Mouse (Mus musculus) lung, postnatal 36 days (tissue): ENCODE data around the gene Gm49325.

Source experiments
- DNase-seq: peaks from one replicate; pipeline ENCODE4 v3.0.0; 2022; ENCODE audit warnings: mixed read lengths

Gene Gm49325

DNA sequence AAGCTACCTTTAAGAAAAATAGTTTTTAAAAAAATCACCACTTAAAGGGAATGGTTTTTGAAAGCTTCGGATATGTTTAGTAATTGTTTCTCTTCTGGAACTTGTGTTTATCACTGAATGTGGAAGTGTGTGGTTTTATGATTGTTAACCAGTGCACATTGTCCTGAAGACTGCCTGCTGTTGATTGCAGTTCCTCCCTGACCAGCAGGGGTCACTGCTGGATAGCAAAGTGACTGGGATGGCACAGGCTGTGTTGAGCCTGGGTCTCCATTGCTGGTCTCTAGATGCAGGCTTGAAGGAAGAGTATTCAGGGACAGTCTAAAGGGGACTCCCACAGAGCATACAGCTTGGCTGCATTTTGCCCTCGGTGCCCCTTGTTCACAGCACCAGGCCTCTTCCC, 21.5 kb downstream of the Gm49325 start:
- peak; percentile 93 for DNase-seq

DNA sequence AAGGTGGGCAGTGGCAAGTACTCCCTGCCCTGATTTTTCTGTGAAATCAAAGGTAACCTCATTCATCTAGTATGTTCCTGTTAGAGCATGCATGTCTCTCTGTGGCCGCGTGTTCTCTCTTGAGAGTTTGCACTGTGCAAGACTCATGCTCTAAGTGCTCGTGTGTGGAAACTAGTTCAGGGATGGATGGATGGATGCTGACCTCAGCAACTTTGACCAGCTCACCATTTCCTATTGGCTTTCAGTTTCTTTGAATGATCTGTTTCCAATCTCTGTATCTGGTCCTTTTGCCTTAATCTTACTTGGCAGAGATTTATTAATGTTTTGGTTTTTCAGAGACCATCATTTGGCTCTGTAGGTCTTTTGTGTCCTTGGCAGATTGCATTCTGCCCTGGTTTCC, 23.2 kb downstream of the Gm49325 start:
- no peak for DNase-seq

DNA sequence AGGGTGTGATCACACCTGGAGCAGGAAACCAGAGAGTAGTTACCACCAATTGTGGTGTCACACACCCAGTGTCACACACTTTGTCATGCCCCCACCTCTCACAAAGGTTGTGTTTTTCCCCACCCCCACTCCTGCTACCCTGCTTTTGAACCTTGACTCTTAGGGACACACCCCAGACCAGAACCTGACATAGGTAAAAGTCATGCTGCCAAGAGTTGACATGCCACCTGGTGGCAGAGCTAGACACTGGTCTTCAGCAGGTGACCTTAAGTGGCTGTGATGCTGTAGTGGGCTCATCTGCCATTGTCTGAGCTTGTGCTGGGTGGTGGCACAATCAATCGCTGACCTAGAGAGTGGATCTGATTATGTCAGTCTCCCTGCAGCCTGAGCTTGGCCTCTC, 24.0 kb downstream of the Gm49325 start:
- DNase-seq = no peak

DNA sequence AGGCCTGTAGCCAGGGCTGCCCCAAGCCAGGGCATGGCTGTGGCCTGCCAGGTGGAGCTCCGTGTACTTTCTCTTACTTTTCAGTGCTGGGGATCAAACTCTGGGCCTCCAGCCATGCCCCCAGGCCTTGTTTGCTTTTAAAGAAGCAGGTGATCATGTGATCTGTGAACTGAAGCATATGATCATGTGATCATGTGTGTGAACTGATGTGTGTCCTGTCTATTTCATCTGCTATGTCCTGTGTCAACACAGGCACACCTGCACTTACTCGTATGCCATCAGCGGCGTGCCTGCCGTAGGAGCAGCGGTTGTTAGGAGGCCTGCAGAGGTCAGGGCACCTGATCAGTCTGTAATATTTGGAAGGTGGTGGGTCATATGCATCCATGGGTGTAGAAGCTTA, 28.0 kb downstream of the Gm49325 start:
- DNase-seq = no peak

DNA sequence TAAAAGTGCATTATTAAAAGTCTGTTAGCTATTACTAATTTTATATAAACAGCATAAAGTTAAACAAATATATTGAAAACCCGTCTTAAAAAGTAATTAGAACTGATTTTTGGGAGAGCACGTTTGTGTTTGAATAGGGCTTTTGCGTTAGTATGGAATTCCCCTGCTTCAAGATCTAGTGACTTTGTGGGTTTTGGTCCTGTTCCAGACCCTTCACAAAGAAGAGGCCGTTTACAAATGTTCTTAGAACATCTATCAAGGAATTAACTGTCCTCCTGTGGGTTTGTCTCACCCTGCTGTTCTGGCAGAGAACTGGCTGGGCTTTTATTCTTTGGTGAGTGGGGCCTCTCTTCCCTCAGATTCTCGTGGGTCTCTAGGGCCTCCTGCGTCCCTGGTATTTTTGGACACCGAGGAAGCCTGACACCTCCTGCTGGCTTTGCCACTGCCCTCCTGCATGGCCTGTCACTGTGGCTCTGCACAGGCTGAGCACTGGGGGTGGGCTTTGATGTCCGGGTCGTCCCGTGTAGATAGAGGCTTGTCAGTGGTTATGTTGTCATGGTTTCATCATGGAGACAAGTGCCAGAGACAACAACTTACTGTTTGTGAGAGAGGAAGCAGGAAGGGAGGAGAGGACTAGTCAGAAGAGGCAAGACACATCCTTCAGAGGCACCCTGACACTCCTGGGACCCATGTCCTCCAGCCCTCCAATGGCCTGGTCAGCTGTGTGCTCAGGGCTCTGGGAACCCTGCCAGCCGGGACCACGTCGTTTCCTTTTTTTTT, 28.6 kb downstream of the Gm49325 start:
- DNase-seq = no peak

DNA sequence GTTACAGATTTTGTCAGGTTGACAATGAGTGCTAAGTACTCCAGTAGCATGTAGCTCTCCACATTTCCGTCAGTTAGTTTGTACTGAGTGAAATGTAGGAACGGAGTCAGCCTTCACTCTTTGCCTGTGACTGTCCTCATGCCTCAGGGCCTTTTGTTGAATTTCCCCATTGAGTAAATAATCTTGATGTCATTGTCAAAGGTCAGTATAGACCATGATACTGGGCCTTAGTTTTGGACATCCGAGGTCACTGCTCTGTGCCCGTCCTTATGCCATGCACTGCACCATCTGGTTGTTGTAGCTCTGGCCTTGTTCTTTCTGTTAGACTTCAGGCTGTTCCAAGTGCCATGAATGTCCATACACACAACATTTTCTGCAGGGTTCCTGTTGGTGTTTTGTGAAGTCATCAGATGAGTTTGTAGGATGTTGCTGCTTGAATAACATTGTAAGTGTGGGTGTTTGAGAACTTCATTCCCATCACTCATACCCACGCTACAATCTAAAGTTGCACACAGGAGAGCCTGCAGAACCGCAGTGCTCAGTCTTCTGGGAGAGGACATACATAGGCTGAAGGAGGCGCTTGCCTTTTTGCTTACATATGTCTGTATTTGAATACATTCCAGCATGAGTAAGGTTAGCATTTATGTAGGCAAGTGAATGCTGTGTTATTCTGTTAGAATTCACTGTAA, 30.4 kb downstream of the Gm49325 start:
- no peak for DNase-seq

DNA sequence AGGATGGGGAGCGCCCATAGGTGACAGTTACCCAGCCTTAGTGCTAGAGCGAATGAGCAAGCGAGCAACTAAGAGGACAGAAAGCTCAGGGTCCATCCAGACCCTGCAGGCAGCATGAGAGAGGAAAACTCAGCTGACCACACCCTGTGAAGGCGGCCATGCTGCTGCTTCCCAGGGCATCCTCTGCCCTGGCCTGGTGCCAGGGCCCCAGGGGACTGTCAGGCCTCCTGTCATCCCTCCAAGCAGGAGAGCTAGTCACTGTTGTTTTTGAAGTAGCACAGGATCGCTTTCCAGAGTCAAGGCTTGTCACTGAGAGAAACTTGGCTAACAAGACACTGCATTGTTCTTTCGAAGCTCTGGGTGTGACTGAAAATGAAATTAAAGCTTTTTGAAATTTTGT, 33.0 kb downstream of the Gm49325 start:
- no peak for DNase-seq

DNA sequence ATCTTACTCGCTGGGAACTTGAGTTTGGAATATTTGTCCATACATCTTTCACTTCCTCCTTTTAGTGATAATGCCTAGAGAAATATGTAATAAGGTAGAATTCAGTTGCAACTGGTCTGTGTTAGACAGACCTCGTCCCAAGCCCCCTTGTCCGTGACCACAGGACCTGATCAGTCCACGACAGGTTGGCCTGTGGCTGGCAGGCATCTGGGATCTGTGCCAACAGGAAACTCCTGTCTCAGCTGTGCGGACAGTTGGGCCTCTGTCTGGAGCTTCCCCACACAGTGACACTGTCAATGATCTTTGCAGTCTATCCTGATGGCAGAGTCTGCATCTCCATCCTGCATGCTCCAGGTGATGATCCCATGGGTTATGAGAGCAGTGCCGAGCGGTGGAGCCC, 37.2 kb downstream of the Gm49325 start:
- no peak for DNase-seq

DNA sequence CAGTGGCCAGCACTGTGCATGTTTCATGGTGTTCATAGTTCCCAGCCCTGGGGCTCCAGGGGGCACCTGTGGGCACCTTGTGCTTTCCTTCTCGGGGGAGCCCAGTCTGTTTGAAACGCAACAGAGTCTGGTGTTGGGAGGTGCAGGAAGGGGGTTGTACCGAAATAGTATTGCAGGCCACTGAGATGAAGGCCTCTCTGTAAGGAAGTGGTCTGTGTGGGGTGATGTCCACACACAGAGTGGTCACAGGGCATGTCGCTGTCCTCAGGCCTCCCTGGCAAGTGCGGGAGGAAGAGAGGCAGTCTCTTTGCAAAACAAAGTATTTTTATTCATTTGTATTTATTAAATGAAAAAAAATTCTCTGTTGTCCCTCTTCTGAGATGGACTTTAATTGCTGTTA, 39.6 kb downstream of the Gm49325 start:
- no peak for DNase-seq

DNA sequence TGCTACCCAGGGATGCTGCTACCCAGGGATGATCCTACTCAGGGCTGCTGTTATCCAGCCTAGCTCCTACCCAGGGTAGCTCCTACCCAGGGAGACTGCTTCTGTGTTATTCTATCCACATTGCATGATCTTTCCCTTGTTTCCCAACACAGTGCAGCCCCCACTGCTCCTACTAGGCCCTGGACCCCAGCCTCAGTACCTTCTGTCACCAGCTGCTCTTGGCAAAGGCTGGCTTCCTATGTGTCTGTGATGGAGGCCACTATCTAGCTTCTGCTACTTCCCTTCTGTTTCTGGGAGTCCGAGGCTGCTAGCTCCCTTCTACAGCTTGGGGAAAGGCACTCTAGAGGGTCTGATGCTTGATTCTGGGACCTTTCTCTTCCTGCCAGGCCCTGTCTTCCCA, 41.5 kb downstream of the Gm49325 start:
- no peak for DNase-seq

DNA sequence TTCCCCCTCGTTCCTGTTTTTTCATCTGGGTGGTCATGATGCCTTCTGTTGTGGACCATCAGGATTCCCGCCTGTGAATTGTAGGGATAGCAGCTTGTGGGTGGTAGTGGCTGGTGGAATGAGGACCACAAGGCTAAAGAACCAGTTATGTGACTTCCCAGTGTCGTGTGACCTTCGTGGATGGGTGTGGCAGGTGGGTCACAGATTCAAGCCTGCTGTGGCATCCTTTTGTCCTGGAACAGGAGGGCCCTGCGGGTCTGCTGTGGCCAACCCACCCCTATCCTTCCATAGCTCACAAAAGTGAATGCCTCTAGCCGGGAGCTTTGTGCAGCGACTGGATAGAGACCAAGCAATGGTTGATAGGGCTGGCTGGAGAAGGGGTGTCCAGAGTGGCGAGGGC, 41.9 kb downstream of the Gm49325 start:
- no peak for DNase-seq

DNA sequence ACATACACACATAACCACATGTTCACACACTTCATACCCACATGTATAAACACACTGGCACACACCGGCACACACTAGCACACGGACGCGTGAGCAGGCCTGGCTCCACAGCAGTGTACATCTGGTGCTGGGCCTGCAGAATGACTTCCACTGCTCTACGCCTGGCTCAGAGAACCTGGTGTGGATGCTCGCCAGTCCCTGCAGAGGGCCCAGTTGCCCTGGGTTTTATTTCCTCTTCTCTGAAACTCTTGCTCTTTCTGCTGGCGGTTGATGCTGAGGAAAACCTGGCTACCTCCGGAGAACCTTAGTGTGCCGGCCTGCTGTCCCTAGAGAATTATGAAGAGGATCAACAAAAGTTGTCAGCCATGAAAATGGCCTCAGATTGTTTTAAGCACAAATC, 46.0 kb downstream of the Gm49325 start:
- DNase-seq = no peak

DNA sequence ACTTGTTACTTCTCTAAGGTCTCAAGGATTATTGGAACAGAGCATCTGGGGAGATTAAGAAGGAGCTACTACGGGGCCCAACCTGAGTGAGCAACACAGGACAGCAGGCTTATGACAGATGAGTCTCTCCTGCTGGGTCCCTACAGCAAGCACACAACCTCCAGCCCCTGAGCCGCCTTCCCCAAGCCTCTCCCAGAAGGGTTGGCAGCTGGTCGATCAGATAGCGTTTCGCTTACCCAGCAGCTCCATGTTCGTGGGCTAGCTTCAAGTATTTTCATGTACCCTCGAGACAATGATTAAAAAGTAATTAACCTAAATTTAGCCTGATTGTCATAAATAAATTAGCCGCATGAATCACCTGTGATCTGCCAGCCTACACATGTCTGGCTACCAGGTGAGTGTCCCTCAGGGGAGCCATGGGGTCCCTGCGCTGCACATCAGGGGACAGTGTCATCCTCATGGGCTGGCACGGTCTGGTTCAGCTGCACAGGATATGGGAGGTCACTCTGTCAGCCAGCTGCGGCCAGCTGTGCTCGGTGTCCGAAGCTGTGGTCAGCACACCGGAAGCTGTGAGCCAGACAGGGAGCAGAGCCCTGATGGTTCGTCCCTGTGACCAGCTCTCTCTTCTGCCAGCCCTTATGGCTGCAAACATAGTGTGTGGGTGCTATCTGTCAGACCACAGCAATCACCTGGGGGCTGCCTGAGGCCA, 52.4 kb downstream of the Gm49325 start:
- DNase-seq = peak; percentile 71

DNA sequence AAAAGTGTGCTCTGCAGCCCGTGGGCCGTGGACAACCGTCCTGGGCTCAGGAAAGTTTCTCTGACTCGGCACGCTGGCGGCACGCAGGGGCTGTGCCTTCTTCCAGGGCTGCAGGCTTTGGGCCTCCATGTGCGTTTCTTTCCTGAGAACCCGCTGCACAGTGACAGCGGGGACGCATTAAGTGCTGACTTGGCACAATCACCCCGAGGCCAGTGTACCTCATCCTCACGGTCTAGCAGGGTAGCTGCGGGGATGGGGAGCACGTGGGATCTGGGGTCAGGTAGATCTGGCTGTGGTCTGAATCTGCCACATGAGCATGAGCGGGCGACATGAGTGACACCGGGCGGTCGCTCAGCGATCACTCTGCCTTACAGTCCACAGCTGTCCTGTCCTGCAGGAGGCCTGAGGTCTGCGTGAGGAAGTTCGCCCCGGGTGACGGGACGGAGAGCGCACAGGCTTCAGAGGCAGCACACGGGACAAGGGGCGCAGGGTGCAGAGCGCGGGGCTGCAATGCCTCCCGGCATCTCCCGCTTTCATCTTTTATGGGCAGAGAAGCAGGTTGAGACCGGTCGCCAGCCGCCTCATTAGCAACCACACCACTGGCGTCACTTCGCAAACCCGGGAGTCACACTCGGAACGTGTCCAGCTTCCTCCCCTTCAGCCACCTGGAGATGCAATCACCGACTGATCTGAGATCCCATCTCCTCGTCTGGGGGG, 58.1 kb downstream of the Gm49325 start:
- no peak for DNase-seq

DNA sequence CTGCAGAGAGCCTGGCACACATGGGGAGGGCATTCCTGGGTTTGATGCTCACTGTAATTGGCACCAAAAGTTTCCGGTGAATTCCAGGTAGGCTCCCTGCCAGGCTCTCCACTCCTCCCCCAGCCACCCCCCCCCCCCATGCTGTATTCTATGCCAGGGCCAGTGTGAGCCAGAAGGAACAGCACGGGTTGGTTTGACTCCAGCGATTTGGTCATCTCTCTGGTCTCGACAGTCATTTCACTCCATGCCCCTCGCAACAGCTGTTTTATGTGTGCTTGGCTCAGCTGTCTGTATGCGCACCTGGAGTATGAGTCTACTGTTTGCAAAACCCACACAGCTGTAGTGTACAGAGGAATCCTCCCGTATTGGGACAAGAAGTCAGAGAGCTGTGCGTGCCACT, 60.3 kb downstream of the Gm49325 start:
- DNase-seq = no peak

DNA sequence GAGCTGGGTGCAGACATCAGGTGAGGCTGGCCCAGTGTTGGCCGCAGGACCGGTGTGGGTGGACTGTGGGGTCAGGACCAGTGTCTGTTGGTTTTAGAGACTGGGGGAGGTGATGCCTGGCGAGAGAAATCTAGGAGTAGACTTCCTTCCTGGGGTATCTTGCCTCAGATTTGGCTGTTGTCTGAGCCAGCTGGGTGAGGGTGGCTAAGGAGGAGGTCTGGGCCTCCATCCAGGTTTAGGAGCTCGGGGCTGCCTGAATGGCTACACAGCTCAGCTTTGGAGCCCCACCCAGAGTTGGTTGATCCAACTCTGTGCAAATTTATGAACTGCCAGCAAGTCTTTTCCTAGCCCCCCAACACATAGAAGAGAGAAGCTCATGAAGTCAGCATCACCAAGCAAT, 61.4 kb downstream of the Gm49325 start:
- no peak for DNase-seq

DNA sequence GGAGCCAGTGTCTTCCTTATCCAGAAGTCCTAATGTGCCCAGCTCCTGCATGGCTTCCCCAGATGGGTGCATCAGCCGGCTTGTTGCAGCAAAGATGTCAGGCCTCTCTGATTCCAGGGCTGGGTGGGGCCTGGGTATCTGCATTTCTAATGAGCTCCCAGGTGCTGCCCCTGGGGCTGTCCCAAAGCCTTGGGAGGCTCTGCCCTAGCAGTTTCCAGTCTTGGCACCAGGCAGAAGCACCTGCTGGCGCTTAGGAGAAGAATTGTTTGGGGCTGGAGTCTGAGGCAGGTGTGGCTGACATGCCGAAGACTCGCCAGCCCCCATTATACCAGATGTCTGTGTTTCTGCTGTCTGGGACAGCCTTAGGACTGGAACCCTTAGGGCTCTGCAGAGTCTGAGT, 64.7 kb downstream of the Gm49325 start:
- DNase-seq = no peak

DNA sequence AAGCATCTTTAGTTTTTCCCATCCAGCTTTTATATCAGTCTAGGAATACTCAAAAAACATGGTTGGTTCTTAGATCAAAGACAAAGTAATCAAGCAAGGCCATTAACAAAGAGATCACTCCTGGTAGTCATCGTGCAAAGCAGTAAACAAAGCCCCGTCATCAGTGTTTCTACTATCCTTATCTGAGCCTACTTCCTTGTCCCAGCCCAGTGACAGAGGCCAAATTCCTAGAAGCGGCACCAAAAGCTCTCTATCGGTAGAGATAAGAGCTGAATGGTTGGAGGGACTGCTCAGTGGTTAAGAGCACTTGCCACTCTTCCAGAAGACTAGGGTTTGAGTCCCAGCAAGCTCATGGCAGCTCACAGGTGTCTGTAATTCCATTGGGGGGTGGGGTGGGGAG, 65.5 kb downstream of the Gm49325 start:
- DNase-seq = no peak

DNA sequence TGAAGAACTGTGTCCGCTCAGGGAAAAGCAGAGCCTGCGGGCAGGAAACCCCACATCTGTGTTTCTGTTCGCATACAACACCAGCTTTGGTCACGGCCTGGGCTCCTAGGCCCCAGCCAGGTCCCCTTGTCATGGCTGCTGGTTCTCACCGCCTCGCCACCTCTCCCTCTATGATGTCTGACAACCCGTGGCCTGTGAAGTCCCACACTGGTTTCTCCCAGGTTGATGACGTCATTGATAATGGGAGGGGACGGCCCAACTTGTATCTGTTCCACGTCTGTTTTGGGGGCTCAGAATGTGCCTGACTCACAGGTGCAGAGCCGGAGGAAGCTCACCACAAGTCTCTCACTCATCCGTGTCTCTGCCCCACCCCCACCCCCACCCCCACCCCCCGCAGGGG, 67.8 kb downstream of the Gm49325 start:
- no peak for DNase-seq

DNA sequence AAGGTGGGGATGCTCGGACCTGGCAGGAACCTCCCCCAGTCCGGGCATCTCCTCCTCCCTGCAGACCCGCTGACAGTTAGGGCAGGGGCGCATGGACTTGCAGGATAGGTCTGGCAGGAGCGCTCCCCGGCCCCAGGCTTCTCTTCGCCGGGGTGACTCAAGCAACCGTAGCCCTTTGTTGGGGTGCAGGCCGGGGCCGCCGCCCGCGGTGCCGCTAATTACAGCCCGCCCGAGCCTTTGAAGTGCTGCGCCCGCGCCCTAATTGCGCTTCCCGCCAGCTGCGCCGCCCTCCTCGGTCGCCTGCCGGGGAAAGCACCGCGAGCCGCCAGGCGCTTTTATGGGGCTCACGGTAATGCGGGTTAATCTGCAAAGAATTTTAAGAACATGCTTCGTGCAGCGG, 71.6 kb downstream of the Gm49325 start:
- DNase-seq = no peak

DNA sequence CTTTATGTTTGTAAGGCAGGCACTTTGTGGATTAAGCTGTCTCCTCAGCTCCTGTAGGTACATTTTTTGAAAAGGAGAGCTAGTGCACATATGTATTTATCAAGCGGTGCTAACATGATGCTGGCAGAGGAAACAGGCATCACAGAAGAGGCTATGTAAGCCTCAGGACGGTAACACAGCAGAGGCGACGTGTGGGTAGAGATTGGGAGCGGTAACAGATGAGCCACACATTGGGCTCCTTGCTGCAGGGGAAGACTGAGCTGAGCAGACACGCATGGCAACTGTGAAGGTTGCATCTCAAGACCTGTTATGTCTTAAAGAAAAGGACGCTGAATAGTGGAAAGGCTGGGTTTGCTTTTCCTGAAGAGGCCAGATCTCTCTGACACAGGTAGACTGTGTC, 77.0 kb downstream of the Gm49325 start:
- no peak for DNase-seq

DNA sequence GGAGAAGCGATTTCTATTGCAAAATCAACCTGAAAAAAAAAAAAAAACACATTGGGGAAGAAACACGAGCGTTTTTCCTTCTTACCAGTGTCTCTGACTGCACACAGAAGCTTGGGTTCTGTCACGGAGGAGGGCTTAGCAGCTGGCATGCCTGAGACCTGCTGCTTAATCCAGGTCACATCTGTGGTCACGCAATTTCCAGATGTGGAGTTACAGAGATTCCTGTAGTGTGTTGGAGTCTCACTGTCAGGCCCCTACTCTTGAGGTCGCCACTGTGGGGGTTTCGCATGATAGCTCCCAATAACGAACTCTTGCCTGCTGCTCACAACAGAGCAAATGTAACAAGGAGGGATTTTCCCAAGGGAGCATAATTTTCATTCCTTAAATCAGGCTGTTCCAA, 78.2 kb downstream of the Gm49325 start:
- DNase-seq = no peak

DNA sequence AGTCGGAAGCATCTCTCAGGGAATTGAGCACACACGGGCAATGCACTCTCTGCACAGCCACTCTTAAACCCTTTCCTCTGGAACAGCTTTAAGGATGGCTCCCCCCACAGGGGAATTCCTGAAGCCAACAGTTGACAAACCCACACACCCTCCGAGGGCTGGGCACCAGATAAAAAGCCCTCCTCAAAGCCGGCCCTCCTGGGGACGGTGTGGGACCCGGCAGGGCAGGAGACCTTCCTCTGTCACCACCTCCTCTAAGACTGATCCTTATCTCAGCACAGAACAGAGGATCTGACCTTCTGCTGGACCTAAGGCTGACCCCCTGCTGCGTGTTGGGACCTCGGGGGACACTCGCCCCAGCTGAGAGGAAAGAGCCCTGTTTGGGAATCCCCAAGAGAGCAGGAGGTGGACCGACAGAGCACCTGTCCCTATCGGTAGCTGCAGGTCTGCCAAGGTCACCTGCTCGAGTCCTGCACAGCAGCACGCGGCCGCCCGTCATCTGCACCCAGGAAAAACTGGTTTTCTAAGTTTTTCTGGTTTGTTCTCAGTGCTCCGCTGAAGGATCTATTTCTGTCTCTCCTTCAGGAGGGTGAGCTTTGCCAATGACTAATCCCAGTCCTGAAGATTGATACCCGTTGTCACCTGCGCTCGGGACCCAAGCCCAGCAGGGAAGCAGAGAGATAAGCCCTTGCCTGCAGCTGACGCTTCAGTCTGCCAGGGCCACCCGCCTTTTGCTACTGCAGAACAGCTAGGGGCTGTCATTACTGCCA, 80.1 kb downstream of the Gm49325 start, which contains the start of gene Tspear:
Gene Tspear, plus strand, starts transcription at position 675 of the 770 bp plus-strand sequence.
- no peak for DNase-seq
